Mouse (Mus musculus) c-Kit-negative CD71-positive TER-119-positive erythroid progenitor cells, embryonic 14.5 days (primary cell): ENCODE results near the gene Dad1.

Experiments
- DNase-seq: peaks from one replicate; pipeline ENCODE4 v3.0.0-alpha.2; 2013; ENCODE audit warnings: low read depth, low spot score

The Dad1 gene

DNA sequence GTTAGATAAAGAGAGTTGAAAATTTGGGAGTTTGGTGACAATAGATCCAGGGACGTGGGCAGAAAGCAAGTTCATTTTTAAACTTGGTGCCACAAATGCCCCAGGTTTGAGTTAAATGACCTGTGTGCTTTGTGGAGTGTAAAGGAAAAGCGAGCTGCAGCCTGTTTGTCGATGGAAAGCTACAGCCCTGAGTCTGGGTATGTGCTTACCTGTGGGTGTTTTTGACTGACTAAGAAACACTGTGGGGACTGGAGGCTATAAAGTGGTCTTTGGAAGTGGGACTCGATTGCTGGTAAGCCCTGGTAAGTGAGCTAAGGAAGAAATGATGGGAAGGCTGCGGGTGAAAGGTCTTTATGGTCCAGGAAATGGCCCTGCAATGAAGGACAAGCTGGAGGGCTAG, 47.6 kb downstream of the Dad1 start:
- no peak for DNase-seq

DNA sequence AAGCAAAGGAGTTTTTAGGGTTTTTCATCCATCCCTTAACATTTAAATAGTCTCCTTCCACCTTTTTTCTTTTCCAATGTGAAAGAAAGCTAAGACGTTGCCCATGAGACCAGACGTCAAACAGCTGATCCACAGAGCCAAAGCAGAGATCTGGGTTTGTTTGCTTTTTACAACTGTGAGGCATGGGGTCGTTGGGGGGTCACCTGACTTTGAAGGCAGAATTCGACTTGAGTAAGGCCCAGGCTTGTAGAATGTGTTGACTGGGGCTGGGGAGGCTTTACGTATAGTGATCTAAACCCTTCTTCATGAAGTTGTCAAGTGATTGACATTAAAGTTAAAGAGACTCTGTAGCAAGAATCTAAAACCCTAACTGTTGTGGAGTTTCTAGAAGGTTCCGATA, 48.0 kb downstream of the Dad1 start:
- no peak for DNase-seq

DNA sequence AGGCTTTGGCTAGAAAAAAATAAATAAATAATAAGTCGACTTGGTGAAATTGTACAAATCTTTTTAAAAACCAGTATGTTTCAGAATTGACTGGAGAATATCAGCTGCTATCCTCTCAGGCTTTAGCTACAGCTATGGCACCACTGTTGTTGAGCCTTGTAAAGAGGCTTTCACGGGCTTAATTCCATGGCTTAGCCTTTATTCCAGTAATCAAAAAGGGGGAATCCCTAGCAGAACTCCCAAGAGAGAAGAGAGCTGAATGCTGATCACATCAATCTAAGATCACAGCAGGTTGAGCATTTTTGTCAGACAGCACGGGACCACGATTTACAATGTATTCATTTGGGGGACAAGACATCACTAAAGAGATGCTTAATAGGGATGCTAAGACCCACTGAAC, 49.1 kb downstream of the Dad1 start:
- no peak for DNase-seq

DNA sequence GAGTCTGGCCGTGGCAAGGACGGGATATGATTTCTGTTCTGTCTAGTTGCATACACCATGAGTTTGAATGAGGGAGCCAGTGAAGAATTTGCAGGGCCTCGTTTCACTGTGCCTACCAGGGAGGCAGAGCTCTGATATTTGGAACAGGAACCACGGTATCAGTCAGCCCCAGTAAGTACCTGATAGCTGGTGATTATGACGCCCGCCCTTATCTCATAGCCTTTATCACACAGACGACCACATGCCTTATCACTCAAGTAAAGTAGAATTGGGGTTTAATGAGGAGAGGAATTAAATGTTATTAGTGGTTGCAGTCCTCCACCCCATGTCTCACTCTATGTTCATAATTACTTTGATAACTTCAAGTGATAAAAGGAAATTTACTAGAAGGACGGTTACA, 49.6 kb downstream of the Dad1 start:
- DNase-seq = no peak

DNA sequence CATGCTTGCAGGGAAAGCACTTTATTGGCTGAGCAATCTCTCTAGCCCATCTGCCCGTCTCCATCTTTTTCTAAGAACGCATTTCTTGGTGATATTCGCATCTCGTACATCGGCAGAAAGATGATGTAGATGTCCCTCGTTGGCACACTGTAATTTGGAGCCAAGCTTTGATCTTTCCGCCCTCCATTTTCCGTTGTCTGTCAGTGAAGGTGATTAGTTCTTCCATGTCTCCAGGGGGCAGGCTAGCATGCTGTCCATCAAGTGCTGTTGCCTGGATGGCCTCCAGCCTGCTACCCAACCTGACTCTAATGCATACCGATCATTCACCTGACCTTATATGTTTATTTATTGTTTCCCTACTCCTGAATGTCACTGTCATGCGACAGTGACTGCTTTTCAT, 50.1 kb downstream of the Dad1 start:
- no peak for DNase-seq

DNA sequence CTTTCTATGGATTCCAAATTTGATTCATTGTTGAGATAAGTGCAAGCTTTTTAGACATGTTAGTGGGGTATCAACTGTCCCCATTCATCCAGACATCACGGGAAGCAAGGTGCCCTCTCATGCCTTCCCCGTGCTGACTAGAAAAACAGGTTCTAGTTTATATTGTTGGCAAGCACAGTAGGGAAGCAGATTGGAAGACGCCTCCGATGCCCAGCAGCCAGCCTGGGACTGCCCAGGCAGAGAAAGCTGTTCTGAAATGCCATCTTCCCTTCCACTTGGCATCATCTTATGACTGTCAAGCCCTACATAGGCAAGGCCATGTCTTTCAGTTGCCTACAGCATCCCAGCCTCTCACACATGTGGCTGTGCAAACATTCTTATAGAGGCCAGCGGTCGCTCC, 50.7 kb downstream of the Dad1 start:
- no peak for DNase-seq

DNA sequence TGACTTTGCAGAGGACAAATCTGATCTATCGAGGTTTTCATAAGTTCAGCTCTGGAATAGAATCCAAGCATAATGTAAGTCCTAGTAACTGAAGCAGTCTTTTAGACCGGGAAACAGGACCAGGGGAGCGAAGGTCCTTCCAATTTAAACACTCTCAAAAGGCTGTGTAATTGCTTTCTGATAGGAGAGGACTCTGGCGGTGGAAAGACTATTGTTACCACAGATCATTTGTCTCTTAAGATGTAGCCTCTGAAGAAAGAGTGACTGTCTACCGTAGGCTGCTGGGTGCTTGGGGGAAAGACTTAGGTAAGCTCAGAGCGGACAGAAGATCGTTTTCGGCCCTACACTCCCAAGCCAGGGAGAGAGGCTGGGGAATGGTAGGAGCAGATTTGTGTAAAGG, 53.5 kb downstream of the Dad1 start:
- DNase-seq = no peak

DNA sequence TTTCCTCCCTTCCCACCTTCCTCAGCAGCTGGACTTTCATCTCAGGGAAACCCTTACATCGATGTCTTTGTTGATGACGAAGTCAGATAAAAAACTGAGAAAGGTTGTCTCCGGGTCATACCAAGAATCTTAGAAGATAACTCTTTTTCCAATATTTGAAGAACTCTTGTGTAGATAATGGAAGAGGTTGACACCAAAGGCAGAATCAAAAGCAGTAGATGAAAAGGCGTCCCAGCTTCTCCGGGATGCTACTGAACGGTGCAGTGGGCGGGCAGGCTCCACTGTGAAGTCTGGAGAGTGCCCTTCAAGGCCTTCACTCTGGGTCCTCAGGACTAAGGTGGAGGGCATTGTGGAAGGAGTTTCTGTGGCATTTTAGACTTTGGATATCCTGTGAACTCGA, 54.2 kb downstream of the Dad1 start:
- DNase-seq = no peak

DNA sequence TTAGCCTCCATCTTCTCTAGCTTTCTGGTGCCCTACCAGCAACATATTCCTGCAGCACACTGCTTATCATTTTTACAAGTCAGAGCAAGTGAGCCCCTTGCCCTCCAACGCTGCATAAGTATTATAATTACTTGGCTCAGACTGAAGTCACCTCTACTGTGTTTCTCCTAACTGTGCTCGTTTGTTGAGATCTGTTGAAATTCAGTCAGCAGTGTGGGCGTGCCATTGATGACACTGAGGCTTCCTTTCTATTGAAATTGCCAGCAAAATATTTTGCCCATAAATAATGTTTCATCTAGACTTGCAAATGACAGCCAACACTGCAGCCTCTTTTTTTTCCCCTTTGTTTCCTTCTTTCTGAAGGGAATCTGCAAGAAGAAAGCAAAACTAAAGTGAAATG, 56.2 kb downstream of the Dad1 start:
- DNase-seq = no peak

DNA sequence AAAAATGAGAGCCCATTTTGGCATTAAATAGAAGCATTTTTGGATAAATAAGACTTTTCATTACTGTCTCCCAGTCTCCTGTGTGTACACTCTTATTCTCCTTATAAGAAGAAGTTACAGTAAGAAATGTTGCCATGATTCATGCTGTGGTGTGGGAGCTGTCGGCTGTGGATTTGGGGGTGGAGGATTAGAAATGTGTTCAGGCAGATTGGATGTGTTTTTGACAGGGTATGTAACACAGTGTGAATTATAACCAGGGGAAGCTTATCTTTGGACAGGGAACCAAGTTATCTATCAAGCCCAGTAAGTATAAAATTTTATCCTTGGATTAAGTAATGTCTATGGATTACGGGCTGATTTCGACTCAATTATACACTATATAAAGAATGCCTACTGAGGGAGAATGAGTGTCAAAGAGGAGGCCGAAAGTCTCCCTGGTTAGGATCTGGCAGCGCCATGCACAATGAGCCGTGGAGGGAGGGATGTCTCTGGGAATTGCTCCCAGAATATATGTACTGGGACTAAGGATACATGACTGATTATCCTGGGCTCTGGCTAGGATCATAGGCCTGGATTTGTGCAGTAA, 58.0 kb downstream of the Dad1 start:
- no peak for DNase-seq

DNA sequence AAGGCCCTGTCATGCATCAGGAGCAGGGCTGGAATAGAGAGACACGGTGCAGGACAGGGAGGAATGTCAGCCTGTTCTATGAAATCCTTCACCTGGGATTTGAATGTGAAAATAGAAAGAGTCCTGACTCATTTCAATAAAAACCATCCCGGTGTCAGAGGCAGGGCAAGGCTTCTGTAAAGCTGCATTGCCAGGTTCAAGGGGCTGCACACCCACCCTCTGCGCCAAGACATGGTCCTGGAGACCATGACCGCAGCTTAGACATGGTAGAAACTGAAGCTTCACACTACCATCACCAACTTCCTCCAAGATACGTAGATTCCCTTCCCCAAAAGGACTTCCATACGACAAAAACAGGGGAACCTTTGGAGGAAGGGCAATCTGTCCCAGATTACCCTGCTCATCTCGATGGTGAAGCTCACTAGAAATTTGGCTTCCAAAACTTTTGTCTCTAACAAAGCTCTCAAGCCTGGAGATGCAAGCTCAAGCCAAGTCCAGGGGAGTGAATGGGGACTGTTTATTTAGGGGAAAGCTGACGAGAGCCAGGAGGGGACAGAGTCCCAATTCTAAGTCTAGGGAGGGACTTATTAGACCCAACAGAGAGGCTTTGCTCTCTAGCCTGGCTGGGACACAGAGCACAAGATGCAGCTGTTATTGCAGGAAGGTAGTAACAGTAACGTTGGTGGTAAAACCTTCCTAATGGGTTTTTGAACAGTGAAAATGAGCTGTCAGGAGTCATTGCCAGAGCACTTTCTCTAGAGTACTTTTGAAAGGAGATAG, 60.4 kb downstream of the Dad1 start:
- DNase-seq = no peak

DNA sequence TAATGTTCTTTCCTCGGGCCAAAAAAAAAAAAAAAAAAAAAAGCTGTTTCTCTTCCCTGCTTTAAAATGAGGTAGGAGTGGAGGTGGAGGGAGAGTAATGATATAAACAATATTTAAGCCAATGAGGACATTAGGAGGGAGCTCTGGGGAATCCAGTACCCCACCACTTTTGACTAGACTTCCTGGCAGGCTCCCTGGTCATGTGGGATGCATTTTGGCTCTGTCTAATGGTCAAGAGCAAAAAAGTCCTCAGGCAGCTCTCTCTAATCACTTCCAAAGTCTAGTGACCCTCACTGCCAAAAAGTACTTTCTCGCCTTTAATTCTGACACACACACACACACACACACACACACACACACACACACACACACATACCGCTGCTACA, 61.4 kb downstream of the Dad1 start:
- DNase-seq = no peak

DNA sequence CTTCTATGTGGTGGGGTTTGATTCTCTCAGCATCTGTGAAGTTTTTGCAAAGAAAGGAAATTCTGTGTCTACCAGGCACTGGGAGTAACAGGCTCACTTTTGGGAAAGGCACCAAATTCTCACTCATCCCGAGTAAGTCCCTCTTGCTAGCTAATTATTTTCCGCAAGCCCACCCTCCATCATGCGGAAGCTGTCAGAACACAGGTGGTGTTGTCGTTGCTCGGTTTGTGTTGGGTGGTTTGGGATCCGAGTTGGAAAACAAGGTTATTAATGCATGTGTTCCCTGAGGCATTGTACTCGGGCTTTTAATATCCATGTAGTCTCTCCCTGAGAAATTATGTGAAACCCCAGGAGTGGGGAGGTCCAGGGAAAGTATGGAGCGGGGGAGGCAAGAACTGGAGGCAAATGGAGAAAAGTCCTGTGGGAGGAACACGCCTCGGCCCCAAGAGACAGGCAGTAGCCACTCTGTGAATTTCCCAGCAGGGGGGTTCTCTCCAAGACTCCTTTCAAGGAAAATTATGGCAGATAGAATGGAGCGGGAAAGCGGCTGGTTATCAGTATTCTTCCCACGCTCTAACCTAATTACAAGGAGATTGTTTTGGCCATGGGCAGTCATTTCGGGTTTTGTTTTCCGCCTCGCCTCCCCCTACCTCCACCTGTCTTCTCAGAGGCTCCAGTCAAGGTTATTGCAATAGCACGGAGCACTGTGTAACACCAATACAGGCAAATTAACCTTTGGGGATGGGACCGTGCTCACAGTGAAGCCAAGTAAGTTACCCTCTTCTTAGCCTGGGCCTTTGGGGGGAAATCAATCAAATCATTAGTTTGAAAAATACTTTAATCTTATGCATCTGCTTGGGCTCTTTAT, 62.1 kb downstream of the Dad1 start:
- no peak for DNase-seq

DNA sequence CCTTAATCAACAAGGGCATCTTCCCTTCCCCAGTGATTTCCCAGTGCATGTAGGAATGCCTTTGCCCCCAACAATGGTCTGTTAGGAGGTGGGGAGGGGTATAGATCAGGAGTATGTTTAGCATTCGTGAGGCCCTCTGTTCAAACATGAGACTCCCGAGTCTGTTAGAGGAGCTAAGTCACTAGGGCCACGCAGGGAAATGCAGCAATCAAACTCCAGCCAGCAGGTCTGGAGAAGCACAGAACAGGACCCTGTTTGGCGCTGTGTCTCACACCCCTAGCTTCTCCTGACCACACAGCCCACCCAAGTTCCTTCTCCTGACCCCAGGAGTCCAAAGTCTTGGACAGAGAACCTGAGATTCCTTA, 62.9 kb downstream of the Dad1 start:
- no peak for DNase-seq

DNA sequence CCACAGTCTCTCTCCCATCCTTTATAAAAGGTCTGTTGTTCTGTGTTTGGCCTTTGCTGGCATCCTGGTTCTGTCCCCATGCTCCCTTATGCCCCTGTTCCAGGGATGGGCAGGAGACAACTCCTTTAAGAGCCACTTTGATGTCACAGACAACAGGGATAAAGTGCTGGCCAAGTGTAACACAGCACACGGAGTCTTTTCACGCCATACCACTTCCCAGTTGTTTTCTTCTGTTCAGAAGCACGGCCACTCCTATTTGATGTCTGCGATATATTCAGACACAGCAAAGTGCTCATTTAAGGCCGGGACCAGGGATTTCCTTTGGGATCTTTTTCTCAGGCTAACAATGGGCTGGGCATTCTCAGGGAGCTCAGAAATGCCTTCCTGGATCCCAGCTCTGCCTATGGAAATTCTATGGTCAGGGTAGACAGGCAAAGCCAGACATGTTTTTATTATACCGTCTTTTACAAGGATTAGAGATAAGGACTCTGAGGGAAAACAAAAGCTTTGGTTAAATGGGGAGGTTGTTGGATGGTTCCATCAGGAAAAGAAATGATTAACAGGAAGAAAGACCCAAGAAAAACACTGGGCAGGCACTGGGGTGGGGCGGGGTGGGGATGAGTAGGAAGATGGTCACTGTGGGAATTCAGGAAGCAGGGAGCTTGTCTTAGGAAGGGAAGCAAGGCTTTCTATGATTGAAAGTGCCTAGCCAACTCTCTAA, 63.4 kb downstream of the Dad1 start:
- no peak for DNase-seq

DNA sequence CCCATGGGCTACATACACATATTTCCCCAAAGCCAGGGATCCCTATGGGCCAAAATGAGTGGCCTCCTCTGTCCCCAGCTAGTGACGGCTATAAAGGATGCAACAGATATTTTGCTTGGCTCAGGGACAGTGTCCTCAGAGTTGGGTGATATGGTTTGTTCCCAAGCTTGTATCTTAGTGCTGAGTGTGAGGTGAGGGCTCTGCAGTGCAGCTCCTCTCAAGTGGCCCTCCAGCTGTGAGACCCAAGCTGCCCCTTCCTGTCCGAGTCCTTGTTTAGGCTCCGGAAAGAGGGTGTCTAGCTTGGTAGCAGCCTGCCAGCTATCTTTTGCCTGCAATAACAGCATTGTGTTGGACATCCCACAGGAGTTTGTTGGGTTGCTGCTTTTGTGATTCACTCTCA, 64.6 kb downstream of the Dad1 start:
- DNase-seq = no peak

DNA sequence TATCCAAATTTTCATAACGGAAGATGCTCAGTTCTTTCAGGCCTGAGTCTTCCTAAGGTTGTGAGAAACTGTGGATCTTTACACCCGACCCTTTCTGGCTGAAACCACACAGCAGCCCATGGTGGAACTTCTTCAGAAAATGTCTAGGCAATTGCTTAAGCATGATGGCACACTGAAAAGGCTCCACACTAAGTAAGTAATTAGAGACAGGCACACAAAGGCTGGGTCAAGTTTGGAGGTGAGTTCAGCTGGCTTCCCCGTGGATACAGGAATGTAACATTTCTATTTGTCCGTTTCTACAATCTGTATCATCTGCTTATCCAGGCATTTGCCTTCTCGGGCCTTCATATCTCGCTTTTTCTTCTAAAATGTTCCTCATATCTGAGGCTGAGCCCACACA, 66.7 kb downstream of the Dad1 start:
- DNase-seq = no peak
